Mouse (Mus musculus) heart, embryonic 16.5 days (tissue): ENCODE measurements at regions not wholly inside any gene's neighbourhood (a gene's known extent, or its start where the extent isn't known, plus 50 kb on each side); places are given as distances from the start of the nearest gene placed in this dataset.

ENCODE experiments used
- ATAC-seq: fragments of 200-750 bp; cut with Nextera tagmentation; replicated peaks from 2 replicates; pipeline ENCODE4 v1.8.0; 2017; ENCODE audit warnings: moderate number of reproducible peaks; ENCODE audit not compliant: insufficient read depth, low FRiP score; ENCODE audit errors: extremely low read depth
- H3K27ac ChIP-seq: fragments of 300-500 bp; sonication (generic); 2 replicates; pipeline ENCODE4 v1.5.1; 2014; ENCODE audit warnings: mild to moderate bottlenecking, low read length, control low read depth, moderate library complexity
- H3K27me3 ChIP-seq: fragments of 300-500 bp; sonication (generic); 2 replicates; pipeline ENCODE4 v1.6.1; 2014; ENCODE audit warnings: low read length, mixed read lengths; ENCODE audit not compliant: control insufficient read depth, insufficient read depth
- H3K36me3 ChIP-seq: fragments of 300-500 bp; sonication (generic); 2 replicates; pipeline ENCODE4 v1.6.1; 2014; ENCODE audit not compliant: control insufficient read depth, insufficient read depth
- H3K4me1 ChIP-seq: fragments of 300-500 bp; sonication (generic); 2 replicates; pipeline ENCODE4 v1.6.1; 2014; ENCODE audit warnings: low read length, mixed read lengths; ENCODE audit not compliant: control insufficient read depth, insufficient read depth
- H3K4me2 ChIP-seq: fragments of 300-500 bp; sonication (generic); 2 replicates; pipeline ENCODE4 v1.6.1; 2014; ENCODE audit warnings: low read depth, mild to moderate bottlenecking, control low read depth, low read length
- H3K4me3 ChIP-seq: fragments of 300-500 bp; sonication (generic); 2 replicates; pipeline ENCODE4 v1.5.1; 2014; ENCODE audit warnings: mild to moderate bottlenecking, control low read depth, low read length
- H3K9ac ChIP-seq: fragments of 300-500 bp; sonication (generic); 2 replicates; pipeline ENCODE4 v1.6.1; 2014; ENCODE audit warnings: low read length, control low read depth
- H3K9me3 ChIP-seq: fragments of 300-500 bp; sonication (generic); replicated peaks from 2 replicates; pipeline ENCODE4 v1.6.1; 2016; ENCODE audit warnings: low read length; ENCODE audit not compliant: control insufficient read depth
- WGBS: fragments of 180-500 bp; shearing (Covaris S2); extraction: QIAGEN DNeasy Blood & Tissue Kit; methylation state at CpG from one replicate; pipeline ENCODE4 v1.1.7; 2014; 5-methylcytosine and 5-hydroxymethylcytosine counted together

DNA sequence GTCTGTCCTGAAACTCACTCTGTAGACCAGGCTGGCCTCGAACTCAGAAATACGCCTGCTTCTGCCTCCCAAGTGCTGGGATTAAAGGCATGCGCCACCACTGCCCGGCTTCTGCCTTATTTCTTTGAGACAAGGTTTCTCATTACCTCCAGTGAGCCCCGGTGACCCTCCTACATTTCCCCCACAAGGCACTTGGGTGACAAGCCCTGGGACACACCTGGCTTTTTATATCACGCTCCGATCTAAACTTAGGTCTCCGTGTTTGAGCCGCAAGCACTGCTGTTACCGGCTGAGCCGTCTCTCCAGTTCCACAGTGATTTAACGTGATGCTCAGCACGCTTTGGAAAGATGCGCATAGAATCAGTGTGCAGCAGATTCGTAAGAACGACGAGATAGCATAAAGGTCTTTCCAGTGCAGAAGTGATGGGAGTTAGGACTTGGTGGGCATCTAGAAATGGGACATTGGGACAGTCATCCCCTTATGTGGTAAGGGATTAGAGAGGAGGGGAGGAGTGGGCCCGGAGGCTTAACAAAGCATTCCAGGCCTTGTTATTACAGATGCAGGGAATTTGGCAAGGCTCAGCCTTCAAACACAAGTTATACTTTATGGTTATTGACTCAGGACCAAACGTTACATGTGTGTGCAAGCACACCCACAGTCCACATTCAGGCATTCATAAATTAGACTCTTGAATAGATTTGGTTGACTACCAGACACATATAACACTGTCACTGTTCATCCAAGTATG, 56.9 kb upstream of the Slc38a4 start:
- no peak overlapping the region for H3K4me3 ChIP-seq
- no peaks in the 10 kb centered on the region for H3K27me3 ChIP-seq
- H3K27ac ChIP-seq: no peak overlapping the region
- no peaks in the 10 kb centered on the region for H3K36me3 ChIP-seq
- H3K9me3 ChIP-seq: no peaks in the 10 kb centered on the region
- no peak for ATAC-seq
- no peaks in the 10 kb centered on the region for H3K4me1 ChIP-seq
- H3K9ac ChIP-seq: no peak overlapping the region
- WGBS: 87% methylated on average over 19 of the region's 19 CpGs
- H3K4me2 ChIP-seq: no peak overlapping the region

DNA sequence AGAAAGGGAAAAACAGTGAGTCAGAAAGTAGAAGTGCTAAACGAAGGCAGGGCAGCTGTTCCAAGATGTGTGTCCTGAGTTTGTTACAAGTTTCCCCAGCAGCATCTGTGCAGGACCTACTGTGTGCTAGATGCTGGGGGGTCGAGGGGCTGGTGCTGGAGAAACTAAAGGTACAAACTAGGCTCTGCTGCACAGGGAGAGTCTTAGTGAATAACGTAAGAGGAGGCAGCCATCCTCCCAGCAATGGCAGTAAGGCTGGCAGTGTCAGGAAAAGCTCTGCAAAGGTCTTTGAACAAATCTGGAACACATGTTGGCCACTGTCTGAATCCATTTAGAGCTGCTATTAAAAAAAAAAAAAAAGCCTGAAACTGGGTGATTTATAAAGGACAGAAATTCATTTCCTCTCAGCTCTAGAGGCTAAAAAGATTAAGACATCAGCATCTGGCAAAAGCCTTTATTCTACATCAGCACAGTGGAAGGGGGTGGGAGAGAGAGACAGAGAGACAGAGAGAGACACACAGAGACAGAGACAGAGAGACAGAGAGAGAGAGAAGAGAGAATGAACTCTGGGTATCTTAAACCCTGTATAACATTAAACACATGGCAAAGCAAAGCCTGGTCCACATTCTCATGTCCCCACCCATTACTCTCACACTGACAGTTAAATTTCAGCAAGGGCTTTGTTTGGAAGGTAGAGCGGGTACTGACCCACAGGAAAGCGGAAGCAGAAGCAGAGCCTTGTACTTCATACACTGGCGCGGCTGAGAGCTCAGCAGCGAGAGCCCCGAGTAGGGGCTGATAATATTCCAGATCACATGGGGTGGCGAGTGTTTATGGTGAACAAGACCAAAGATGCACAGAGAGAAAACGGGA, 55.8 kb upstream of the Slc38a4 start:
- Histone ChIP-seq H3K4me3 (no peak overlapping the region), H3K9me3 (no peaks in the 10 kb centered on the region), H3K9ac (no peak overlapping the region), H3K36me3 (no peaks in the 10 kb centered on the region), H3K27ac (no peak overlapping the region), H3K27me3 (no peaks in the 10 kb centered on the region), H3K4me2 (no peak overlapping the region), H3K4me1 (no peaks in the 10 kb centered on the region)
- WGBS: 52% methylated on average over 11 of the region's 11 CpGs
- no peak for ATAC-seq

DNA sequence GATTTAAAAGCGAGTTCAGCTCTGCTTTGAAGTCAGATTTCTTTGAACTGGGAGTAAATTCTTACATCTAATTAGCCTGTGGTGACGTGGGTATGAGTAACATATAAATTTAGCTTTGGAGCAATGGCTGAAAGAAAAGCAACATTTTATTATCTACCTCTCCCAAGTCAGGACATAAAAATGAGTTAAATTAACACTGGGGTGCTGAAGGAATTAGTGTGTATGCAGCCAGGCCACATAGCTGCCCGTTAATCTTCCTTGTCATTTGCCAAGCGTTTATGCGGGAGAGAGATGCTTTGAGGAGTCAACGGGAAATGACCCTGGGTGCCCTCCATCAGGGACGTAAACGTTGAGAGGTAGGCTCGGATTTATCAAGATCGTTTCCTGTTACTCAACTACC, 52.0 kb upstream of the Slc38a4 start:
- ATAC-seq: no peak
- Histone ChIP-seq H3K27me3 (no peaks in the 10 kb centered on the region), H3K27ac (no peak overlapping the region), H3K4me3 (no peak overlapping the region), H3K4me1 (peaks cover 28% of the 10 kb centered on the region), H3K9ac (no peak overlapping the region), H3K9me3 (no peaks in the 10 kb centered on the region), H3K4me2 (no peak overlapping the region), H3K36me3 (no peaks in the 10 kb centered on the region)
- 34% methylated on average over 10 of the region's 10 CpGs for WGBS

DNA sequence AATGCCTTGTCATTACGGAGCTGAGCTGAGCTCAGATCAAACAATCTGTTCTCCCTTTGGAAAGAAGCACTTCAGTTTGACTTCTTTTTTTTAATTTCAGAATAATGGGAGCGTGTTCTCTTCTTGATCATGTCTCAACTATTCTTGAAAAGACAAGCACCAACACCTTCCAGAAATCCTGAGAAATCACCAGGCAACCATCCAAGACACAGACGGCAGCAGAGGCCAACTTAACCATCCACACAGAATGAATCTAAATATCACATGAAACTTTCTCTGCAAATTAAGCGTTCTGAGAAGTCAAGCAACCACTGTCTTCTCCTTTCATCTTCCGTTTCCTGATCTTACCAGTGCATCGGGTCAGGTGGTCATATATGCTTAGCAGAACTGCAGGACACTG, 50.8 kb upstream of the Slc38a4 start:
- H3K9me3 ChIP-seq: no peaks in the 10 kb centered on the region
- H3K27me3 ChIP-seq: no peaks in the 10 kb centered on the region
- H3K4me2 ChIP-seq: no peak overlapping the region
- ATAC-seq: no peak
- WGBS: 77% methylated on average over 6 of the region's 6 CpGs
- no peaks in the 10 kb centered on the region for H3K36me3 ChIP-seq
- H3K4me1 ChIP-seq: peaks cover 37% of the 10 kb centered on the region
- H3K9ac ChIP-seq: no peak overlapping the region
- no peak overlapping the region for H3K27ac ChIP-seq
- H3K4me3 ChIP-seq: no peak overlapping the region
